Mouse (Mus musculus): ENCODE results near the gene Il27ra. TPM values are rescaled to one million over a fixed set of nuclear protein-coding genes. Genes with fewer than 3 reads are reported as not detected.

Il27ra gene
- polyA plus RNA-seq, 1 experiment from 2014 or later, result 0.56 TPM

GRCm38 (mm10) chr8:84083829-84084241 lies 41.4 kb upstream of the Il27ra start:
- no peaks in the 10 kb centered on the region for H3K27me3 ChIP-seq (replicated peaks; ENCODE audit: insufficient read depth, low read length)
- no peak overlapping the region for H3K4me3 ChIP-seq (ENCODE audit: low read depth, low read length)
- H3K4me2 ChIP-seq (replicated peaks; ENCODE audit: low read depth, low read length), result no peak overlapping the region
- no peak overlapping the region for H3K9ac ChIP-seq (replicated peaks; ENCODE audit: low read depth)
- DNase-seq (ENCODE audit: low spot score), result peak; percentile 19
- no peaks in the 10 kb centered on the region for H3K4me1 ChIP-seq (ENCODE audit: insufficient read depth, low read depth, low read length)
- TF ChIP-seq EP300 (IDR thresholded peaks at IDR 0.05) (no peak), CTCF (IDR thresholded peaks at IDR 0.05) (peak; percentile 32)
- 0 out of 2 replicates have a peak, but pooled peaks have one; percentile 24 for ATAC-seq
- peaks cover 46% of the 10 kb centered on the region for H3K36me3 ChIP-seq (ENCODE audit: insufficient read depth, low read length)
- H3K9me3 ChIP-seq (ENCODE audit: low read length), result no peaks in the 10 kb centered on the region
- WGBS, result 39% methylated on average over 8 of the region's 8 CpGs
- no peak overlapping the region for H3K27ac ChIP-seq (ENCODE audit: low read length)

GRCm38 (mm10) chr8:84079206-84079605 lies 36.8 kb upstream of the Il27ra start:
- 58% methylated on average over 5 of the region's 5 CpGs for WGBS
- ATAC-seq (peak; percentile 84), DNase-seq (ENCODE audit: low spot score) (peak; percentile 80)
- Histone ChIP-seq H3K9ac (replicated peaks; ENCODE audit: low read depth) (no peak overlapping the region), H3K9me3 (ENCODE audit: low read length) (no peaks in the 10 kb centered on the region), H3K4me1 (ENCODE audit: insufficient read depth, low read depth, low read length) (no peaks in the 10 kb centered on the region), H3K27ac (ENCODE audit: low read length) (no peak overlapping the region), H3K4me3 (ENCODE audit: low read depth, low read length) (no peak overlapping the region), H3K27me3 (replicated peaks; ENCODE audit: insufficient read depth, low read length) (no peaks in the 10 kb centered on the region), H3K36me3 (ENCODE audit: insufficient read depth, low read length) (peaks cover 31% of the 10 kb centered on the region), H3K4me2 (replicated peaks; ENCODE audit: low read depth, low read length) (no peak overlapping the region)
- TF ChIP-seq CTCF (IDR thresholded peaks at IDR 0.05), result no peak
- TF ChIP-seq EP300 (IDR thresholded peaks at IDR 0.05), result 0 out of 2 replicates have a peak, but pooled peaks have one; percentile 12

GRCm38 (mm10) chr8:84076849-84077248 lies 34.5 kb upstream of the Il27ra start:
- TF ChIP-seq EP300 (IDR thresholded peaks at IDR 0.05), result no peak
- no peak for TF ChIP-seq CTCF (IDR thresholded peaks at IDR 0.05)
- no peak overlapping the region for H3K27ac ChIP-seq (ENCODE audit: low read length)
- WGBS, result 91% methylated on average over 3 of the region's 3 CpGs
- ATAC-seq (no peak), DNase-seq (ENCODE audit: low spot score) (no peak)
- H3K4me3 ChIP-seq (ENCODE audit: low read depth, low read length), result no peak overlapping the region
- H3K36me3 ChIP-seq (ENCODE audit: insufficient read depth, low read length), result peaks cover 9% of the 10 kb centered on the region
- no peaks in the 10 kb centered on the region for H3K27me3 ChIP-seq (replicated peaks; ENCODE audit: insufficient read depth, low read length)
- no peak overlapping the region for H3K4me2 ChIP-seq (replicated peaks; ENCODE audit: low read depth, low read length)
- no peak overlapping the region for H3K9ac ChIP-seq (replicated peaks; ENCODE audit: low read depth)
- H3K4me1 ChIP-seq (ENCODE audit: insufficient read depth, low read depth, low read length), result peaks cover 4% of the 10 kb centered on the region; the same call in 1 of the 2 replicates
- no peaks in the 10 kb centered on the region for H3K9me3 ChIP-seq (ENCODE audit: low read length)

- no peak overlapping the region for H3K9ac ChIP-seq (replicated peaks; ENCODE audit: low read depth)
- no peaks in the 10 kb centered on the region for H3K27me3 ChIP-seq (replicated peaks; ENCODE audit: insufficient read depth, low read length)
- H3K4me1 ChIP-seq (ENCODE audit: insufficient read depth, low read depth, low read length), result peaks cover 5% of the 10 kb centered on the region; the same call in 1 of the 2 replicates
- H3K9me3 ChIP-seq (ENCODE audit: low read length), result no peaks in the 10 kb centered on the region
- no peak overlapping the region for H3K4me2 ChIP-seq (replicated peaks; ENCODE audit: low read depth, low read length)
- ATAC-seq (no peak), DNase-seq (ENCODE audit: low spot score) (no peak)
- H3K4me3 ChIP-seq (ENCODE audit: low read depth, low read length), result no peak overlapping the region
- 83% methylated on average over 1 of the region's 1 CpGs for WGBS
- peaks cover 9% of the 10 kb centered on the region for H3K36me3 ChIP-seq (ENCODE audit: insufficient read depth, low read length)
- TF ChIP-seq EP300 (IDR thresholded peaks at IDR 0.05) (no peak), CTCF (IDR thresholded peaks at IDR 0.05) (no peak)
- no peak overlapping the region for H3K27ac ChIP-seq (ENCODE audit: low read length)
Observed at GRCm38 (mm10) chr8:84076412-84076811, 34.0 kb upstream of the Il27ra start.

- 67% methylated on average over 10 of the region's 10 CpGs for WGBS
- ATAC-seq (no peak), DNase-seq (ENCODE audit: low spot score) (no peak)
- no peak overlapping the region for H3K9ac ChIP-seq (replicated peaks; ENCODE audit: low read depth)
- H3K4me1 ChIP-seq (ENCODE audit: insufficient read depth, low read depth, low read length), result peaks cover 18% of the 10 kb centered on the region; the same call in 1 of the 2 replicates
- H3K27me3 ChIP-seq (replicated peaks; ENCODE audit: insufficient read depth, low read length), result no peaks in the 10 kb centered on the region
- no peak overlapping the region for H3K27ac ChIP-seq (ENCODE audit: low read length)
- H3K9me3 ChIP-seq (ENCODE audit: low read length), result no peaks in the 10 kb centered on the region
- no peak overlapping the region for H3K4me3 ChIP-seq (ENCODE audit: low read depth, low read length)
- no peaks in the 10 kb centered on the region; the same call in 1 of the 2 replicates for H3K36me3 ChIP-seq (ENCODE audit: insufficient read depth, low read length)
- no peak for TF ChIP-seq CTCF (IDR thresholded peaks at IDR 0.05)
- no peak for TF ChIP-seq EP300 (IDR thresholded peaks at IDR 0.05)
- no peak overlapping the region for H3K4me2 ChIP-seq (replicated peaks; ENCODE audit: low read depth, low read length)
Observed at GRCm38 (mm10) chr8:84073230-84073976, 31.0 kb upstream of the Il27ra start.

- Histone ChIP-seq H3K4me2 (replicated peaks; ENCODE audit: low read depth, low read length) (no peak overlapping the region), H3K27ac (ENCODE audit: low read length) (no peak overlapping the region), H3K36me3 (ENCODE audit: insufficient read depth, low read length) (no peaks in the 10 kb centered on the region; the same call in 1 of the 2 replicates), H3K9me3 (ENCODE audit: low read length) (no peaks in the 10 kb centered on the region), H3K9ac (replicated peaks; ENCODE audit: low read depth) (no peak overlapping the region), H3K27me3 (replicated peaks; ENCODE audit: insufficient read depth, low read length) (no peaks in the 10 kb centered on the region), H3K4me3 (ENCODE audit: low read depth, low read length) (no peak overlapping the region), H3K4me1 (ENCODE audit: insufficient read depth, low read depth, low read length) (peaks cover 25% of the 10 kb centered on the region; the same call in 1 of the 2 replicates)
- DNase-seq (ENCODE audit: low spot score), result no peak
- TF ChIP-seq CTCF (IDR thresholded peaks at IDR 0.05) (no peak), EP300 (IDR thresholded peaks at IDR 0.05) (no peak)
- ATAC-seq, result no peak
- WGBS, result 87% methylated on average over 10 of the region's 10 CpGs
Observed at GRCm38 (mm10) chr8:84072321-84072720, 29.9 kb upstream of the Il27ra start.
